Mouse (Mus musculus) MEL (cell line): ENCODE measurements around the gene Suclg2.

Source experiments
- CHD2 ChIP-seq: IDR thresholded peaks from 2 replicates; pipeline ENCODE4 v1.6.1; 2011; ENCODE audit warnings: low read length, improper control_type of control experiment
- CTCF ChIP-seq, 3 experiments: IDR thresholded peaks in 2 of 3; conservative IDR thresholded peaks in 1 of 3; 2 replicates each; pipeline ENCODE4 v1.5.1; 2011 to 2012; ENCODE audit warnings: low read length in 3 of 3, low read depth in 2 of 3, mild to moderate bottlenecking in 2 of 3, improper control_type of control experiment in 1 of 3, inconsistent platforms in 1 of 3, mixed read lengths in 1 of 3, moderate library complexity in 1 of 3; ENCODE audit not compliant: control insufficient read depth in 1 of 3, insufficient read depth in 1 of 3, poor library complexity in 1 of 3, severe bottlenecking in 1 of 3
- GATA1 ChIP-seq: IDR thresholded peaks from 2 replicates; pipeline ENCODE4 v1.6.1; 2011; ENCODE audit warnings: low read depth, low read length, improper control_type of control experiment
- JUND ChIP-seq: IDR thresholded peaks from 2 replicates; pipeline ENCODE4 v1.6.1; 2011; ENCODE audit warnings: low read depth, mild to moderate bottlenecking, improper control_type of control experiment, low read length
- MAX ChIP-seq: IDR thresholded peaks from 2 replicates; pipeline ENCODE4 v1.6.1; 2011; ENCODE audit warnings: low read length, improper control_type of control experiment
- MAZ ChIP-seq: IDR thresholded peaks from 2 replicates; pipeline ENCODE4 v1.6.1; 2012; ENCODE audit warnings: low read depth, mild to moderate bottlenecking, inconsistent platforms, low read length, improper control_type of control experiment
- POLR2AphosphoS2 ChIP-seq: IDR thresholded peaks from 2 replicates; pipeline ENCODE4 v1.6.1; 2011; ENCODE audit warnings: low read length, improper control_type of control experiment
- RAD21 ChIP-seq: IDR thresholded peaks from 2 replicates; pipeline ENCODE4 v1.6.1; 2011; ENCODE audit warnings: mild to moderate bottlenecking, low read depth, low read length, improper control_type of control experiment
- TCF12 ChIP-seq: IDR thresholded peaks from 2 replicates; pipeline ENCODE4 v1.6.1; 2014; ENCODE audit warnings: low read depth, mild to moderate bottlenecking, inconsistent platforms, low read length, improper control_type of control experiment, moderate library complexity
- ZC3H11A ChIP-seq: IDR thresholded peaks from 2 replicates; pipeline ENCODE4 v1.6.1; 2012; ENCODE audit warnings: low read depth, mild to moderate bottlenecking, inconsistent platforms, low read length, improper control_type of control experiment
- ZMIZ1 ChIP-seq: IDR thresholded peaks from 2 replicates; pipeline ENCODE4 v1.6.1; 2012; ENCODE audit warnings: low read depth, mild to moderate bottlenecking, inconsistent platforms, low read length, improper control_type of control experiment, moderate library complexity

- no peak for TF ChIP-seq MAX
- TF ChIP-seq ZMIZ1, result no peak
- no peak for TF ChIP-seq JUND
- TF ChIP-seq GATA1, result no peak
- no peak for TF ChIP-seq TCF12
- no peak for TF ChIP-seq ZC3H11A
- no peak for TF ChIP-seq POLR2AphosphoS2
- TF ChIP-seq CTCF (IDR thresholded peaks at IDR 0.05 in 2 of 3, conservative IDR thresholded peaks at IDR 0.05 in 1 of 3; ENCODE audit: control insufficient read depth in 1 of 3, insufficient read depth in 1 of 3, low read depth in 2 of 3, low read length in 3 of 3, poor library complexity in 1 of 3, severe bottlenecking in 1 of 3), result no peak
- no peak for TF ChIP-seq RAD21
- TF ChIP-seq MAZ, result no peak
- TF ChIP-seq CHD2, result no peak
These were observed 155.1 kb downstream of the Suclg2 start for GRCm38 (mm10) chr6:95563355-95564009.
